Mouse (Mus musculus) MEL (cell line): ENCODE measurements around the gene Stx18.

Experiments
- CTCF ChIP-seq, 3 experiments: IDR thresholded peaks in 2 of 3; conservative IDR thresholded peaks in 1 of 3; 2 replicates each; pipeline ENCODE4 v1.5.1; 2011 to 2012; ENCODE audit warnings: low read length in 3 of 3, low read depth in 2 of 3, mild to moderate bottlenecking in 2 of 3, improper control_type of control experiment in 1 of 3, inconsistent platforms in 1 of 3, mixed read lengths in 1 of 3, moderate library complexity in 1 of 3; ENCODE audit not compliant: control insufficient read depth in 1 of 3, insufficient read depth in 1 of 3, poor library complexity in 1 of 3, severe bottlenecking in 1 of 3
- POLR2AphosphoS5 ChIP-seq: IDR thresholded peaks from 2 replicates; pipeline ENCODE4 v1.6.1; 2012; ENCODE audit warnings: low read depth, borderline replicate concordance, mild to moderate bottlenecking, inconsistent platforms, low read length, moderate library complexity, mixed read lengths
- SMC3 ChIP-seq: IDR thresholded peaks from 2 replicates; pipeline ENCODE4 v1.6.1; 2011; ENCODE audit warnings: low read depth, low read length, improper control_type of control experiment
- ZMIZ1 ChIP-seq: IDR thresholded peaks from 2 replicates; pipeline ENCODE4 v1.6.1; 2012; ENCODE audit warnings: low read depth, mild to moderate bottlenecking, inconsistent platforms, low read length, improper control_type of control experiment, moderate library complexity

DNA sequence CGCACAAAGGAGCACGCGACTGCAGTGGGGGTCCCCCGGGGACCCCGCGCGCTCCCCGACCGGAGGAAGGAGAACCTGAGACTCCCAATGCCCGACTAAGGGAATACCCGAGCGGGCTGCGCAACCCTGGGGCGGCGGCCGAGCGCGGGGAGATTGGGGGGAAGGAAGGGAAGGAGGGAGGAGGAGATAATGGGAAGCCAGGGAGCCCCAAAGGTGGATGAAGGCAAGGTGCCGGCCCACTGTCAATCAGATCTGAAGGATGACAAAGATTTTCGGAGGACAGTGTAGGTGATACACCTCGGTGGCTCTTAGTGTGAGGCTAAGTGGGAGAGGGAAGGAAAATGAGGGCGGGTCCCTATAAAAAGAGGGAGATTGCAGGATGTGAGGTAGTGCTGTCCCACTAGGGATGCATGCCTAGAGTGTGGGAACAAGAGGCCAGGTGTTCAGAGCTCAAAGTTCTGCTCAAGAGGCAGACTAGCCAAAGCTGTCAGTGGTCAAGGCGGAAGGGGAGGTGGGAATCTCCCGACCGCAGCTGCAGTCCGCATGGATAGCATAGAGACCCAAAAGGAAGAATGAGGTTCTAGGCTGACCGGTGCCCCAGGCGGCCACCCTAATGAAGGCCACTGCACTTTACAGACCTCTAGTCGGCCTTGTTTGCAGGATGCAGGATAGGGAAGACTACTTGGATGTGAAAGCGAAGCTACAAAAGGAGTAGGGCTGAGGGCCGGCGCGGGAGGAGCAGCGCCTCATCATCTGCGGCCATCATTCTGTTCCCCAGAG is 121.3 kb downstream of the Stx18 start, which contains the start of gene Nsg1:
- TF ChIP-seq POLR2AphosphoS5 (no peak), ZMIZ1 (no peak), CTCF (IDR thresholded peaks at IDR 0.05 in 2 of 3, conservative IDR thresholded peaks at IDR 0.05 in 1 of 3; ENCODE audit: control insufficient read depth in 1 of 3, insufficient read depth in 1 of 3, low read depth in 2 of 3, low read length in 3 of 3, poor library complexity in 1 of 3, severe bottlenecking in 1 of 3) (no peak), SMC3 (no peak)
